Mouse (Mus musculus) testis, adult 2 months (tissue): ENCODE data around the gene Ccdc142. TPM values are rescaled to one million over a fixed set of nuclear protein-coding genes. Genes with fewer than 3 reads are reported as not detected.

Experiments used
- H3K27ac ChIP-seq: fragments of 200-500 bp; 2 replicates; pipeline ENCODE4 v1.5.1; 2012; ENCODE audit warnings: low read depth, low read length; ENCODE audit not compliant: control insufficient read depth, insufficient read depth
- H3K27me3 ChIP-seq: fragments of 200-500 bp; 2 replicates; pipeline ENCODE4 v1.6.1; 2012; ENCODE audit warnings: mild to moderate bottlenecking, low read length, moderate library complexity; ENCODE audit not compliant: control insufficient read depth, insufficient read depth
- H3K36me3 ChIP-seq: fragments of 200-500 bp; 2 replicates; pipeline ENCODE4 v1.6.1; 2012; ENCODE audit warnings: mild to moderate bottlenecking, low read length; ENCODE audit not compliant: control insufficient read depth, insufficient read depth
- H3K4me1 ChIP-seq: fragments of 200-500 bp; 2 replicates; pipeline ENCODE4 v1.6.1; 2012; ENCODE audit warnings: low read length; ENCODE audit not compliant: control insufficient read depth, insufficient read depth
- H3K4me3 ChIP-seq: fragments of 200-500 bp; 2 replicates; pipeline ENCODE4 v1.5.1; 2012; ENCODE audit warnings: low read depth, mild to moderate bottlenecking, low read length, moderate library complexity, mixed read lengths; ENCODE audit not compliant: control insufficient read depth
- CTCF ChIP-seq: fragments of 200-500 bp; IDR thresholded peaks from 2 replicates; pipeline ENCODE4 v1.5.1; 2012; ENCODE audit warnings: low read depth, mild to moderate bottlenecking, inconsistent platforms, low read length, moderate library complexity; ENCODE audit not compliant: control insufficient read depth, insufficient read depth, insufficient replicate concordance
- POLR2A ChIP-seq: fragments of 200-500 bp; IDR thresholded peaks from 2 replicates; pipeline ENCODE4 v1.6.1; 2012; ENCODE audit warnings: low read depth, mild to moderate bottlenecking, inconsistent platforms, low read length, moderate library complexity; ENCODE audit not compliant: control insufficient read depth
- polyA plus RNA-seq: library from polyadenylated mRNA; depleted of rRNA; stranded (reverse); fragments of >200 nt; gene quantifications from 2 replicates; pipeline ENCODE4 v1.2.3, GENCODE M21; 2012; rRNA removed

Ccdc142 gene
- polyA plus RNA-seq, 1 experiment = 5.7 TPM

- TF ChIP-seq CTCF = no peak
- TF ChIP-seq POLR2A = no peak
- Histone ChIP-seq H3K4me1 (peaks cover 6% of the 10 kb centered on the region; the same call in 1 of the 2 replicates), H3K36me3 (no peaks in the 10 kb centered on the region), H3K27ac (no peak overlapping the region), H3K27me3 (no peaks in the 10 kb centered on the region), H3K4me3 (no peak overlapping the region)
Measured at GRCm38 (mm10) chr6:83153485-83153884, 52.1 kb downstream of the Ccdc142 start.

- Histone ChIP-seq H3K4me3 (peak overlapping the region; percentile 98), H3K4me1 (peaks cover 6% of the 10 kb centered on the region; the same call in 1 of the 2 replicates), H3K27ac (peak overlapping the region; percentile 50), H3K27me3 (no peaks in the 10 kb centered on the region), H3K36me3 (no peaks in the 10 kb centered on the region)
- TF ChIP-seq POLR2A = no peak
- no peak for TF ChIP-seq CTCF
Measured at GRCm38 (mm10) chr6:83155552-83156238, 54.3 kb downstream of the Ccdc142 start.

- no peaks in the 10 kb centered on the region for H3K27me3 ChIP-seq
- H3K27ac ChIP-seq = peak within 1 kb of the TSS; percentile 96
- H3K36me3 ChIP-seq = no peaks in the 10 kb centered on the region
- TF ChIP-seq CTCF (no peak), POLR2A (peak; percentile 85)
- H3K4me3 ChIP-seq = peak within 1 kb of the TSS; percentile 98
- peaks cover 8% of the 10 kb centered on the region; the same call in 1 of the 2 replicates for H3K4me1 ChIP-seq
Measured at GRCm38 (mm10) chr6:83156259-83156684, 54.9 kb downstream of the Ccdc142 start, which contains the start of the genes Wdr54 and 1700003E16Rik. Gene Wdr54, minus strand, starts transcription at chr6:83156397. Gene 1700003E16Rik, plus strand, starts transcription at chr6:83156404.

Other genes with a start within 250 kb of the Ccdc142 start
- gene Sema4f, start 161.8 kb upstream of the Ccdc142 start, polyA plus RNA-seq = 1.1 and 1.3 TPM in 2 replicates
- 101 and 141 TPM in 2 replicates for gene M1ap, start 154.7 kb upstream of the Ccdc142 start, polyA plus RNA-seq
- 0.99 and 1.0 TPM in 2 replicates for gene Dok1, start 68.1 kb upstream of the Ccdc142 start, polyA plus RNA-seq
- 1.1 and 1.3 TPM in 2 replicates for gene Loxl3, start 67.4 kb upstream of the Ccdc142 start, polyA plus RNA-seq
- 240 and 244 TPM in 2 replicates for gene Aup1, start 47.1 kb upstream of the Ccdc142 start, polyA plus RNA-seq
- gene Htra2, start 46.3 kb upstream of the Ccdc142 start, polyA plus RNA-seq = 30.4 and 30.9 TPM in 2 replicates
- gene Dqx1, start 43.8 kb upstream of the Ccdc142 start, polyA plus RNA-seq = 0.84 and 0.85 TPM in 2 replicates
- 0.11 and 0.26 TPM in 2 replicates for gene Tlx2, start 31.3 kb upstream of the Ccdc142 start, polyA plus RNA-seq
- gene Pcgf1, start 23.7 kb upstream of the Ccdc142 start, polyA plus RNA-seq = 38.9 and 41.6 TPM in 2 replicates
- gene Lbx2, start 15.2 kb upstream of the Ccdc142 start, polyA plus RNA-seq = 0.25 and 1.1 TPM in 2 replicates
- 9.4 and 10.0 TPM in 2 replicates for gene Gm42688, start within 50 bp of the Ccdc142 start, polyA plus RNA-seq
- gene Mrpl53, start 7.4 kb downstream of the Ccdc142 start, polyA plus RNA-seq = 71.3 and 82.0 TPM in 2 replicates
- 20.7 and 20.9 TPM in 2 replicates for gene Mogs, start 13.9 kb downstream of the Ccdc142 start, polyA plus RNA-seq
- 53.0 and 63.3 TPM in 2 replicates for gene Wbp1, start 20.0 kb downstream of the Ccdc142 start, polyA plus RNA-seq
- 35.0 and 50.6 TPM in 2 replicates for gene Ino80b, start 23.8 kb downstream of the Ccdc142 start, polyA plus RNA-seq
- gene Rtkn, start 33.9 kb downstream of the Ccdc142 start, polyA plus RNA-seq = 13.2 and 19.2 TPM in 2 replicates
- 129 and 133 TPM in 2 replicates for gene Wdr54, start 54.8 kb downstream of the Ccdc142 start, polyA plus RNA-seq
- 604 and 651 TPM in 2 replicates for gene 1700003E16Rik, start 54.8 kb downstream of the Ccdc142 start, polyA plus RNA-seq
- 49.3 and 57.9 TPM in 2 replicates for gene Dctn1, start 64.3 kb downstream of the Ccdc142 start, polyA plus RNA-seq
- gene Slc4a5, start 118.2 kb downstream of the Ccdc142 start, polyA plus RNA-seq = 1.9 and 3.4 TPM in 2 replicates
- 13.9 and 15.4 TPM in 2 replicates for gene Mthfd2, start 224.3 kb downstream of the Ccdc142 start, polyA plus RNA-seq
- 9.4 and 12.2 TPM in 2 replicates for gene Mob1a, start 224.4 kb downstream of the Ccdc142 start, polyA plus RNA-seq
- gene Bola3, start 247.5 kb downstream of the Ccdc142 start, polyA plus RNA-seq = 64.3 and 68.3 TPM in 2 replicates